Mouse (Mus musculus) kidney, adult 2 months (tissue): ENCODE data around the gene Sun1.

ENCODE experiments used
- CTCF ChIP-seq: fragments of 200-500 bp; conservative IDR thresholded peaks from 2 replicates; pipeline ENCODE4 v1.5.1; 2011; ENCODE audit warnings: low read depth, mild to moderate bottlenecking, control low read depth, low read length, moderate library complexity, mixed read lengths; ENCODE audit not compliant: insufficient read depth, insufficient read length
- POLR2A ChIP-seq: fragments of 200-500 bp; IDR thresholded peaks from one replicate; pipeline ENCODE4 v1.6.1; 2011; ENCODE audit warnings: low read depth, low read length, control low read depth

DNA sequence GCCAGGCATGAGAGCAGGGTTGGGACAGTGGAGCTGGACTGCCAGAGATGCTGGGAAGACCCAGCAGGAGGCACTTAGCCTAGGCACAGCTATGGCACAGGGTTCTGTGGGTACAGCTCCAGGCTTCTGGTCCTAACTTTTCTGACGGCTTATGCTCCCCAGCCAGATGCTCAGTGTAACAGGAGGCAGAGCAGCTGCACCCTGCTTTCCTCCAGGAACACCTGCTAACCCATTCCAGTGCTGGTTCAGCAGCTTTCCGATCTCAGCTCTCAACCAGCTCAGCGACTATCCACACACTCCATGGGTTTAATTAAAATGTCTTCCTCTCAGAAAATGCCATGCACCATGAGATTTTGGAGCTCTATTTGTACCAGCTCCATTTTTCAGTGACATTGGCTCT is 16.3 kb downstream of the Sun1 start:
- TF ChIP-seq CTCF, result no peak
- TF ChIP-seq POLR2A, result no peak
